Mouse (Mus musculus): ENCODE results near the gene Sh3bp1.

Gene Sh3bp1

GRCm38 (mm10) chr15:78877810-78878390 is 21.7 kb upstream of the Sh3bp1 start:
- DNase-seq (ENCODE audit: low read depth): peak; percentile 48

GRCm38 (mm10) chr15:78878792-78879516 is 20.6 kb upstream of the Sh3bp1 start:
- peak; percentile 60 for DNase-seq (ENCODE audit: low read depth)

- DNase-seq (ENCODE audit: low read depth): no peak
Observed at GRCm38 (mm10) chr15:78880432-78880831, 19.1 kb upstream of the Sh3bp1 start.

DNA sequence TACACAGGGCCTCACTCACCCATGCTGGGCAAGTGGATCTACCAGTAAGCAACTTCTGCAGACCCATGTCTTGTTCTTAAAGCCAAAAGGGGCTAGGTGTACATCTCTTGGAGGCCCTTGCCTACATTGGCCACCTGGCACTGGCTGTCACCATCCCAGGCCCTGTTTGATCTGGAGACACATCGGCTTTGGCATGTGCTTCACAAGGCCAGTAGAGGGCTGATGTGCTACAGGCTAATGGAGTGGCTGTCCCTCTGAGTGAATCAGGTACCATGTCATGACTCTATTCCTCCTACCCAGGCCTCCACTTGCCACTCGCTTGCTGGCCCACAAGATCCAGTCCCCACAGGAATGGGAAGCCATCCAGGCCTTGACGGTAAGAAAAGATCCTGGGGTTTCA is 17.7 kb upstream of the Sh3bp1 start:
- no peak for DNase-seq (ENCODE audit: low read depth)

- no peak for DNase-seq (ENCODE audit: low read depth)
Observed at GRCm38 (mm10) chr15:78889401-78889853, 10.1 kb upstream of the Sh3bp1 start.

DNA sequence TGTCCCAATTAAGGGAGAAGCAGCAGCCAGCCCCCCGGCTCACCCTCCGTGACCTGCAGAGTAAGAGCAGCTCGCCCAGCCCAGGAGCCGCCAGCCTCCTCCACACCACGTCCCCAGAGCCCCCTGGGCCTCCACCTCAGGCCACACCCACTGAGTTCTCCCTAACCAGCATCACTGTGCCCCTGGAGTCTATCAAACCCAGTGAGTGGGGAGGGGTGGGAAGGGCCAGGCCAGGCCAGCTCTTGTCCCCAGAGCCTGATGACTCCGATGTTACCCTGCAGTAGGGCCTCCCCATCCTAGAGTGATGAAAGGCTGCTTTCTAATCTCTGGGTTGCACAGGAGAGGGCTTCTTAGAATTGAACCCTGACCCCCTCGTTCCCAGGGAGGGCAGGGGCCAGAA is 7.1 kb upstream of the Sh3bp1 start:
- no peak for DNase-seq (ENCODE audit: low read depth)

DNA sequence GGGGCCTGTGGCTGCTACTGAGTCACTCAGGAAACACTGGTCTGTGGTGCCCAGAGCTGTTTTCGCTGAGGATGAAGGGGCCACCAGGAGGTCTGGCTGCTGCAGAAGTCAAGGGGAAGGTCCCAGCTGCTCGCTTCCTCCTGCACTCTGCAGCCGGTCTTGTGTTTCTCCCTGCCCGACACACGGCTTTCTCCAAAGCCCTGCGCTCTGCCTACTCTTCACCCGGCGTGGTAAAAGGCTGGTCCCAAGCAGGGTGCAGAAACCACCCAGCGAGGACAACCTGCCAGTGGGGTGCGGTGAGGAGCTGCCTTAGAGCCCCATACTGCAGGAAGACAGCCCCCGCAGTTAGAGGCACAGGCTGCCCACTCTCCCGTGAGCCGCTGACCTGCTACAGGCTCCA is 4.8 kb upstream of the Sh3bp1 start:
- DNase-seq (ENCODE audit: low read depth): peak; percentile 62

GRCm38 (mm10) chr15:78895741-78896140 is 3.8 kb upstream of the Sh3bp1 start:
- peak; percentile 58 for DNase-seq (ENCODE audit: low read depth)

DNA sequence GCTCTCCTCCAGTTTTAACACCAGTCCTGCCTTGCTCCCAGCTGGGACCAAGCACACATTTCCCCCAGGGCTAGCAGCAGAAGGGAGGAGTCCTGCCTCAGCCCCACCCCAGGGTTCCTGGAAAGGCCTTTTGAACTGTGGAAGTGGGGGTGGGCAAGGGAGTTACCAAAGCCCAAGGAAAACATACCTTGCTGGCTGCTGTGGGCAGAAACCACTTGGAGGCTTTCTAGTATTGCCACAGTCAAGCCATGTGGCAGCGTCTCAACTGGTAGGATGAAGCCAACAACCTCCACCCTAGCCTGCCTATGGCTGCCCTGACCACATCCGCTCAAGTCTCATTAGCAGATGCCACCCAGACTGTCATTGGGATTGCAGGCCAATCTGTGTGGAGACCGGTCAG is 3.4 kb upstream of the Sh3bp1 start:
- DNase-seq (ENCODE audit: low read depth): peak; percentile 78

- peak; percentile 54 for DNase-seq (ENCODE audit: low read depth)
Observed at GRCm38 (mm10) chr15:78897488-78897887, 2.1 kb upstream of the Sh3bp1 start.

DNA sequence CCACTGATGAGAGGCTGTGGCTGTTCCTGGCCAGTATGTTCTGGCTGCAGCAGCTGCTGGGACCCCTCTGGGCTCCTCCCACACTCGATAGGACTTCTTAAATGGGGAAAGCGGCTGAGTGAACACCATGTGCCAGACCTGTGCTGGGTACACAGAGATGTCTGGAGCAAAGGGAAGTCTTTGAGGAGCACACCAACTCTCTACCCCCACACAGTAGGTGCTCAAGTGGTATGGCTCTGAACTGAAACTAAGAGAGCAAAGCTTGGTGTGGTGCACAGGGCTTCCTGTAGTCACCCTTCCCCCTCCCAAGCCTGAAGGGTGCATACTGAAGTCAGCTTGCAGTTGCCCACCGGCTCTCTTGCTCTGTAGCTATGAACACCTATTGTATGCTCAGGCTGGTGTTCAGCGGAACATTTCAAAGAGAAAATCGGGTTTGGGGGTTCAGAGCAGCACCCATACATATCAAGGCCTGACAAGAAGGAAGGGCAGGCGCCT is 1.0 kb upstream of the Sh3bp1 start:
- DNase-seq (ENCODE audit: low read depth): peak; percentile 79

DNA sequence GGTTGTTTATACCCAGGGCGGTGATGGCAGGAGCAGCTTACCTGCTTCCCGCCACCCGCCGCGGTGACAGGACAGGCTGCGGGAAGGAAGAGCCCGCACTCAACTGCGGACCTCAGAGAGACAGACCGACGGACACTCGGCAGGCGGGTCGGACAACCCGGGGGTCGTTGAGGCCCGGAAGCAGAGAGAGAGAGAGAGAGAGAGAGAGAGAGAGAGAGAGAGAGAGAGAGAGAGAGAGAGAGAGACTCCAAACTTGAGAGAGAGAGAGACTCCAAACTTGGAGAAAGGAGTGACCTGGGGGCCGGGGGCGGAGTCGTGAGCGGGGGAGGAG is 194 bp upstream of the Sh3bp1 start, which contains the start of gene Gm49510:
TSS of gene Gm49510 (plus strand) at position 259 of the 331 bp plus-strand sequence.
- DNase-seq (ENCODE audit: low read depth): no peak

GRCm38 (mm10) chr15:78900585-78901421 is 1.2 kb downstream of the Sh3bp1 start:
- DNase-seq (ENCODE audit: low read depth): peak; percentile 48

- DNase-seq (ENCODE audit: low read depth): peak; percentile 49
Observed at GRCm38 (mm10) chr15:78901422-78901789, 1.8 kb downstream of the Sh3bp1 start.

DNA sequence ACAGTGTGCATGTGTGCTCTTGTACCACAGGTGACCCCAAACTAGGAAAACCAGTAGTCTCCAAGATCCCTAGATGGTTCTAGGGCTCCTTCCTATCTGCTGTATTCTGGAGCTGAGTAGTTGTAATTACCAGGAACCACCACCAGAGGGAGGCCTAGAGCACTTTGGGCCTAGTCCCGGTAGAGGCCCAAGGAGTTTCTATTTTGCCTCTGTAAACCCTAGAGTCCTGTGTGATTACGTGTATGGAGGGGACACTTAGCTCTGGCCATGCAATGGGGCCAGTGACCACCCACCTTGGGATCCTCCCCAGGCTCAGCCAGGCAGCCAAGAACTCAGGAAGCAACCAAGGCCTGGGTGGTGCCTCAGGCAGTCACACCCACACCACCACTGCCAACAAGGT is 3.7 kb downstream of the Sh3bp1 start:
- peak; percentile 93 for DNase-seq (ENCODE audit: low read depth)

- no peak for DNase-seq (ENCODE audit: low read depth)
Observed at GRCm38 (mm10) chr15:78908399-78908798, 8.8 kb downstream of the Sh3bp1 start.

DNA sequence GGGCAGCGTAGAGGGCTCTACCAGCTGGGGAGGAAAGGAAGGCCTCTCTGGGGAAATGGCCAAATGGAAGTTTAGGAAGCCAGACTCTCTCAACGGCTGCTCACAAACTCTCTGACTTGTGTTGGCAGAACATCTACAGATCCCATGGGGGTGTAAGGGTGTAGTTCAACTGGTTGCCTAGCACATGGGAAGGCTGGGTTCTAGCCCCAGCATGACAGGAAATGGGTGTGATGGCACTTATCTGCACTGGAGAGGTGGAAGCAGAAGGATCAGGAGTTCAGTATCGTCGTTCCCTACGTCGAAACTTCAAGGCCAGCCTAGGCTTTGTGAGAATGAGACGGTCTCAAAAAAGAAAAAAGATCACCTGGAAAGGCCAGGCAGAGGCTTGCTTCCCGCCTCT is 9.4 kb downstream of the Sh3bp1 start:
- DNase-seq (ENCODE audit: low read depth): no peak

- DNase-seq (ENCODE audit: low read depth): peak; percentile 72
Observed at GRCm38 (mm10) chr15:78912040-78912439, 12.5 kb downstream of the Sh3bp1 start.

- DNase-seq (ENCODE audit: low read depth): peak; percentile 98
Observed at GRCm38 (mm10) chr15:78913632-78914090, 14.1 kb downstream of the Sh3bp1 start, which contains the start of gene Pdxp. Gene Pdxp (plus strand): TSS chr15:78913919.

DNA sequence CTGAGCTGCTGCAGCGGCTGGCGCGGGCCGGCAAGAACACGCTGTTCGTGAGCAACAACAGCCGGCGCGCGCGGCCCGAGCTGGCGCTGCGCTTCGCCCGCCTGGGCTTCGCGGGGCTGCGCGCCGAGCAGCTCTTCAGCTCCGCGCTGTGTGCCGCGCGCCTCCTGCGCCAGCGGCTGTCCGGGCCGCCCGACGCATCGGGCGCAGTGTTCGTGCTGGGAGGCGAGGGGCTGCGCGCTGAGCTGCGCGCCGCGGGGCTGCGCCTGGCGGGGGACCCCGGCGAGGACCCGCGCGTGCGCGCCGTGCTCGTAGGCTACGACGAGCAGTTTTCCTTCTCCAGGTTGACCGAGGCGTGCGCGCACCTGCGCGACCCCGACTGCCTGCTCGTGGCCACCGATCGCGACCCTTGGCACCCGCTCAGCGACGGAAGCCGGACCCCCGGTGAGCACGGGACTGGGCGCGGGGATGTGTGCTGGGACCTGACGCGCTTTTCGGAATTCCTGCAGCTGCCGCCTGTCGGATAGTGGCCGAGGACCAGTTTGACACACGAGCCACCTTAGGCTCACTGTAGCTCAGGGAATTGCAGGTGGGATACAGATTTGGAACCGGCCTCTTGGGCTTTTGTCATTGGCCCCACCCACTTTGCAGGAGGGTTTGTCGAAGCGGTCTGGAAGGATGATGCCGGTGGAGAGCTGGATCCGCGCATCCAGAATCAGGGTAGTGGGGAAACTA is 14.7 kb downstream of the Sh3bp1 start:
- peak; percentile 58 for DNase-seq (ENCODE audit: low read depth)

DNA sequence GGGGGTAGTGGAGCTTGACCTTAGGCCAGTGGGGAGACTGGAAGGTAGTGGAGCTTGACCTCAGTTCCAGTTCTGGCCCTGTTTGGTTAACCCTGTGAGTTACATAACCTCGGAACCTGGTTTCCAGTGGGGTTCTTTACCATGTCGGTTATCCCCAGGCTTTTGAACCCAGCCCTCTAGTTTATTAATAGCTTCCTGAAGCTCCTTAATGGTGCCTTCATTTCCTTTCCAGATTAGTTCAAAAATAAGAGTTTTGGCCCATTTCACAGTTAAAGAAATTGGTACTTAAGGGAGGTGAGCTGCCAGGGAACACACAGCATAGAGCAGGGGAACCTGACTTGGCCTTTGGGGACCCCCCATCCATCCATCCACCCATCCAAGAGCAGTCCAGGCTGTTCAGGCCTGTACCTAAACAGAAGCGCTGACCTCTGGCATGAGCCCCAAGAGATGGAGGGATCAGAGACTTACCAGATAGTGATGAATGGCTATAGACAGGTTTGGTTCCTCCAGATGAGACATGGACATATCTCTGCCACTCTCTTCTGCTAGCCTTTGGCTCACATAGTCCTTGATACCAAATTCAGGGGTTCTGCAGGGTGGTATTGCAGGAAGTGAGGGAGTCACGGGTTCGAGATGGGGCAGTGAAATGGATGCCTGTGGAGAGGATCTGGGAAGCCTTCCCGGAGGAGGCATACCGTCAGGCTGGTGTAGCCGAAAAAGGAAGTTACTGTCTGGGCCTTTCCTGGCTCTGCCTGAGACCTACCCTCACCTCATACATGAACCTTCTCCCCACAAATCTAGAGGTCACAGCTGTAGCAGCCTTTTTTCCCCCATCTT is 15.5 kb downstream of the Sh3bp1 start:
- DNase-seq (ENCODE audit: low read depth): peak; percentile 37
